Mouse (Mus musculus) neural tube, embryonic 14.5 days (tissue): ENCODE measurements at regions not wholly inside any gene's neighbourhood (a gene's known extent, or its start where the extent isn't known, plus 50 kb on each side); places are given as distances from the start of the nearest gene placed in this dataset.
A peak's percentile ranks its signal among the peaks of the same experiment; 100 is the strongest.

Experiments used
- ATAC-seq: fragments of 200-750 bp; cut with Nextera tagmentation; 2 replicates; pipeline ENCODE4 v1.8.0; 2017; ENCODE audit warnings: low read depth, mild to moderate bottlenecking, moderate TSS enrichment, moderate library complexity
- H3K27ac ChIP-seq: fragments of 300-500 bp; sonication (generic); 2 replicates; pipeline ENCODE4 v1.5.1; 2014; ENCODE audit warnings: low read depth, mild to moderate bottlenecking, control low read depth, low read length, moderate library complexity, mixed read lengths
- H3K27me3 ChIP-seq: fragments of 300-500 bp; sonication (generic); 2 replicates; pipeline ENCODE4 v1.6.1; 2014; ENCODE audit warnings: low read length; ENCODE audit not compliant: control insufficient read depth, insufficient read depth
- H3K36me3 ChIP-seq: fragments of 300-500 bp; sonication (generic); 2 replicates; pipeline ENCODE4 v1.6.1; 2014; ENCODE audit warnings: low read length, mixed read lengths; ENCODE audit not compliant: control insufficient read depth, insufficient read depth
- H3K4me1 ChIP-seq: fragments of 300-500 bp; sonication (generic); 2 replicates; pipeline ENCODE4 v1.6.1; 2014; ENCODE audit warnings: low read length; ENCODE audit not compliant: control insufficient read depth, insufficient read depth
- H3K4me2 ChIP-seq: fragments of 300-500 bp; sonication (generic); 2 replicates; pipeline ENCODE4 v1.6.1; 2014; ENCODE audit warnings: mild to moderate bottlenecking, low read depth, low read length, control low read depth
- H3K4me3 ChIP-seq: fragments of 300-500 bp; sonication (generic); 2 replicates; pipeline ENCODE4 v1.5.1; 2014; ENCODE audit warnings: low read depth, low read length, control low read depth, mixed read lengths
- H3K9ac ChIP-seq: fragments of 300-500 bp; sonication (generic); replicated peaks from 2 replicates; pipeline ENCODE4 v1.6.1; 2014; ENCODE audit warnings: low read depth, mild to moderate bottlenecking, control low read depth, low read length, mixed read lengths
- H3K9me3 ChIP-seq: fragments of 300-500 bp; sonication (generic); 2 replicates; pipeline ENCODE4 v1.6.1; 2016; ENCODE audit warnings: low read length; ENCODE audit not compliant: control insufficient read depth
- WGBS: fragments of 180-500 bp; shearing (Covaris S2); extraction: QIAGEN DNeasy Blood & Tissue Kit; methylation state at CpG from one replicate; pipeline ENCODE4 v1.1.7; 2014; 5-methylcytosine and 5-hydroxymethylcytosine counted together

DNA sequence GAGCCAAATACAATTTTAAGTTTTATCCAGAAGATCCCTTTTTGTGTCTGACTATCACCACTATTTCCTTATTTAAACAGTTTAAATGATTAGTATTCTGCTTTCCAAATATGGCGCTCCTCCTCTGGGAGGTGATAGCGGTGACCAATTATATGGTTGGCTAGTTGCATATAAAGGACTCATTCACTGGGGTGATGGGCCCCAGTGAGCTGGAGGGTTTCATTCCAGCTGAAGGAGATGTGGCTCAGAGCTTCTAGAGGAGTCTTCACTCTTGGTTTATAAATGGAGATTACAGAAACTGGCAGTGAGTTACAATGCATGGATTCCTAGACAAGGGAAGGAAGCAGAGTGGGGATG, 50.7 kb upstream of the Gm7361 start:
- Histone ChIP-seq H3K27ac (no peak overlapping the region), H3K27me3 (no peaks in the 10 kb centered on the region), H3K4me2 (no peak overlapping the region), H3K36me3 (no peaks in the 10 kb centered on the region), H3K4me1 (no peaks in the 10 kb centered on the region), H3K9me3 (no peaks in the 10 kb centered on the region), H3K4me3 (no peak overlapping the region), H3K9ac (no peak overlapping the region)
- no peak for ATAC-seq
- 18% methylated on average over 2 of the region's 2 CpGs for WGBS

DNA sequence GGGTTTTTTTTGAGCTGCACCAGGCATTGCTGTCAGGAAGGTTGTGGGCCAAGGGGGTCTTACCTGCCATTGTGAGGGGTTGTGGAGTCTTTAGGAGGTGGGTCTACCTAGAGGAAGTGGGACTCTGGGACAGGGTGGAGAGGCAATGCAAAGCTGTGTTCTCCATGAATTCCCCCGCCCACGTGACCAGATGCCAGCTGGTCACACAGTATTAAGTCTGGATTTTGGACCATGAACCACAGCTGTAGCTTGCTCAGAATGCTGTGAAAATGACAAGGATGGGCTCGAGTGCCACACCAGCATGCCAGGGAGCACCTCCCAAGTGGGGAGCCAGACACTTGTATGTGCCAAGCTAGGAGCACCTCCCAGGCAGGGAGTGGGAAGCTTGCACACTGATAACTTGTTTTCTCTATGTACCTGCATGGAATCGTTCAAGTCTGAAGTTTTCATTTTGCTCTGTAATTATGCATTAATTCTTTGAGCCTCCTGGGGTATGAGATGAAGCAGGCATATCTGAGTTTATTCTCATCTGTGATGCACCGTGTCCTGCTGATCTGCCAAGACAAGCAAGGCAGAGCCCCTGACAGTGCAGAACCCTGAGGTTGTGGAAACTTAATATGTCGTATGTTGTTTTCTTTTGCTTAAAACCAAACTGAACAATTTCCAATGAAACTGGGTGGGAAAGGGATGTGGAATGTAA, 51.3 kb upstream of the Gm7361 start:
- WGBS, result 69% methylated on average over 6 of the region's 6 CpGs
- Histone ChIP-seq H3K36me3 (no peaks in the 10 kb centered on the region), H3K4me1 (no peaks in the 10 kb centered on the region), H3K9ac (no peak overlapping the region), H3K9me3 (no peaks in the 10 kb centered on the region), H3K4me3 (no peak overlapping the region), H3K27me3 (no peaks in the 10 kb centered on the region), H3K4me2 (no peak overlapping the region), H3K27ac (no peak overlapping the region)
- ATAC-seq, result peak; percentile 49; the same call in 1 of the 2 replicates

GRCm38 (mm10) chr5:26202471-26202870, 55.0 kb upstream of the Gm7361 start:
- Histone ChIP-seq H3K4me3 (no peak overlapping the region), H3K9me3 (no peaks in the 10 kb centered on the region), H3K4me1 (no peaks in the 10 kb centered on the region), H3K27me3 (no peaks in the 10 kb centered on the region), H3K36me3 (no peaks in the 10 kb centered on the region), H3K27ac (no peak overlapping the region), H3K4me2 (no peak overlapping the region), H3K9ac (no peak overlapping the region)
- WGBS, result 77% methylated on average over 6 of the region's 6 CpGs
- peak; percentile 53; the same call in 1 of the 2 replicates for ATAC-seq

DNA sequence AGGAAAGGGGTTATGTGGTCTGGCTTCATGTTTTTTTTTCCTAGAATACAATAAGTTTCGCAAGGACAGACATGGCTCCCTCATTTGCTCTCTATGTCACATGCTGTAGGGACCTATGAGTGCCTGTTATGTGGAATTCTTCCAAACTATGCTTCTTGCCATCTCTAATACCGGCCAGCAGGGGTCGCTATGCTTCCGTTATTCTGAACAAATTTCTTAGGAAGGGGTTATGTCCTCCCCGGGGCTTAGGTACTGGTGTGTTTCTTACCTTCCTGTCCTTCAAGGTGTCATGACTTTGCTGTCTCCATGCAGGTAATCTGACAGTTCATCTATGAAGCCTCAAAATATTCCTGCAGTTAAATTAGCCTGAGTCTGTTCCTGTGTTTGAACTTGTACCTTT, 68.1 kb upstream of the Gm7361 start:
- no peak for ATAC-seq
- no peak overlapping the region for H3K9ac ChIP-seq
- no peaks in the 10 kb centered on the region for H3K36me3 ChIP-seq
- 14% methylated on average over 5 of the region's 5 CpGs for WGBS
- H3K9me3 ChIP-seq, result no peaks in the 10 kb centered on the region
- no peak overlapping the region for H3K4me3 ChIP-seq
- no peaks in the 10 kb centered on the region for H3K27me3 ChIP-seq
- H3K27ac ChIP-seq, result no peak overlapping the region
- no peaks in the 10 kb centered on the region for H3K4me1 ChIP-seq
- no peak overlapping the region for H3K4me2 ChIP-seq

GRCm38 (mm10) chr5:26187212-26187611, 66.0 kb upstream of the Gm10220 start:
- no peak for ATAC-seq
- WGBS, result 81% methylated on average over 8 of the region's 8 CpGs
- Histone ChIP-seq H3K4me2 (no peak overlapping the region), H3K27me3 (no peaks in the 10 kb centered on the region), H3K4me1 (no peaks in the 10 kb centered on the region), H3K9me3 (no peaks in the 10 kb centered on the region), H3K4me3 (no peak overlapping the region), H3K36me3 (no peaks in the 10 kb centered on the region), H3K9ac (no peak overlapping the region), H3K27ac (no peak overlapping the region)

- H3K27ac ChIP-seq, result no peak overlapping the region
- H3K9ac ChIP-seq, result no peak overlapping the region
- no peaks in the 10 kb centered on the region for H3K36me3 ChIP-seq
- H3K4me1 ChIP-seq, result no peaks in the 10 kb centered on the region
- no peak overlapping the region for H3K4me3 ChIP-seq
- ATAC-seq, result peak; percentile 52; the same call in 1 of the 2 replicates
- H3K9me3 ChIP-seq, result no peaks in the 10 kb centered on the region
- H3K4me2 ChIP-seq, result no peak overlapping the region
- H3K27me3 ChIP-seq, result no peaks in the 10 kb centered on the region
- 6% methylated on average over 5 of the region's 5 CpGs for WGBS
Measured at GRCm38 (mm10) chr5:26185417-26185816, 64.2 kb upstream of the Gm10220 start.

DNA sequence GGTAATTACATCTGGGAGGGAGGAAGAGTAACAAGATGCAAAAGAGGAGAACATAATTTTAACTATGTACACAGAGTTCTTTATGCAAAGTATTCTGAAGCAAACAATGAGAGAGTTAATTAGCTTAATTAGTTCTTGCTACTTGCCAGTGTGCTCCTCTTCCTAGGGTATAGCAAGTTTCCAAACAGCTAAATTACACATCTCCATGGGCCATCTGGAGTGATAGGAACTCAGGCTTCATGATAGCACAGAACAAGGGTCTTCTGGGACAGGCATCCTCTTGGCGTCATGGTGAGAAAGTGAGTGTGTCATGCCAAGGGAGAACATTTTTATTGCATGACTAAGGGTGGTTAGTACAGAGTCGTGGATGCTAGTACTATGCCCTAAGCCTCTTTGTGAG, 54.8 kb upstream of the Gm10220 start:
- H3K36me3 ChIP-seq, result no peaks in the 10 kb centered on the region
- WGBS, result 74% methylated on average over 2 of the region's 2 CpGs
- H3K27ac ChIP-seq, result no peak overlapping the region
- no peaks in the 10 kb centered on the region for H3K27me3 ChIP-seq
- H3K9me3 ChIP-seq, result no peaks in the 10 kb centered on the region
- H3K4me2 ChIP-seq, result no peak overlapping the region
- no peak overlapping the region for H3K4me3 ChIP-seq
- no peak for ATAC-seq
- H3K4me1 ChIP-seq, result no peaks in the 10 kb centered on the region
- H3K9ac ChIP-seq, result no peak overlapping the region

DNA sequence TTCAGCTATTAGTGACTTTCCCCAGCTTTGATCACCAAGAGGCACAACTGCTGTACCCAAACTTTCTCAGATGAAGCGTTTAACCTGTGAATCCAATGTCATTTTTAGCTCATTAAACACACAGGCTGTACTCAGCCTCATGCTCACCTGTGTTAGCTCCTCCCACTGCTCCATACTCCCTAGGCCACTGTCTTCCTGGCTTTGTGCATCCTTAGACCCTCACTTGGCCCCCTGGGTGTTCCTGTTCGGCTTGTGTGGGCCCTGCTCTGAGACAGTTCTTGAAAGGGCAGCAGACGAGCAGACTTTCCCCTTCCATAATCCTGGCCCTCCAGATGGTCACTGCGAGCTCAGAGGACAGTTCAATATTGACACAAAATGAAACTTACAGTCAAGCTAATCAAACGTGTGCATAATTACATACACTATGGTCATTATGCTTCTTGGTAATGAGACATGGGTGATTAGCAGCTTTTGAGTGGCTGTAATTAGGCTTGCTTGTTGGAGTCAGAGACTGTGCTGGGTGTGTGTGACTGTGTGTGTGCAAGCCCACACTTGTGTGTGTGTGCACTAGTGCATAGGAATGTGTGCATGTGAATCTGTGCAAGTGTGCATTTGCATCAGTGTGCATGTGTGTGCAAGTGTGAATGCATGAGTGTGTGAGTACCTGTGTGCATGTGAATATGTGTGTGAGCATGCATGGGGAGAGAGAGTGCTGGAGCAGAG, 50.6 kb upstream of the Gm10220 start:
- Histone ChIP-seq H3K27me3 (no peaks in the 10 kb centered on the region), H3K4me1 (no peaks in the 10 kb centered on the region), H3K9ac (no peak overlapping the region), H3K27ac (no peak overlapping the region), H3K4me2 (no peak overlapping the region), H3K9me3 (no peaks in the 10 kb centered on the region), H3K4me3 (no peak overlapping the region), H3K36me3 (no peaks in the 10 kb centered on the region)
- WGBS, result 57% methylated on average over 5 of the region's 5 CpGs
- peak; percentile 58; the same call in 1 of the 2 replicates for ATAC-seq

DNA sequence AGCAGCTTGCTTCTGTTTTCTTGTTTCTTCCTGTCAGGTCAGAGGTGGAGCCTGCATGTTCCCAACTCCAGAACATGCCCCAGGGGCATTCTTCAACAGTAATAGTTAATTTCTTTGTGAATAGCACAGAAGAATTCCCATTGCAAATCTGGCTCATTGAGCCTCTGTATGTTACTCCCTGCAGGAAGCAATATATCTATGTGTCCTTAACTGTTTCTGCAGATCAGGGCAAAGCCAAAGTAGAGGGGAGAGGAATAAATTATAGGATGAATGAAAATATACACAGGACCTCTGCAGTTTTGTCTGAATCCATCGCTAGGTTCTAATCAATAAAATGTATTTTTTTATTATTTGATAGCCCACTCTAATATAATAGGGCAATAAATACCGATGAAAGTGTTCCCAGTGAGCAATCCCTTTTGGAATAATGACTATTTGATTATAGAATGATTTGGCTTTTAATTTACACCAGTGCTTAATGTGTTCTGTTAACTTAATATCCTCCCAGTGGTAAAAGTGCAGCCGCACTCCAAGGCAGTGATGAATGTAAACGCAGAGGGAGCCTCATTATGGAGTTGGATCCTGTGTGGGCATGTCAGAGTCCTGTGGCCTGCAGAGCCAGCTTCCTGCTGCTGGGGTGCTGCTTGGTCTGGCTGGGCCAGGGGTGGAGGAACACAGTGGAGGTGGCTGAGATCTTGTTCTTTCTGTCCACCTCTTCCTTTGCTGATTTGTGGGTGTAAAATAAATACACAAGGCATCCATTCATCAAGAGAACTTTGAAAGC, 49.7 kb upstream of the Gm10220 start:
- H3K9ac ChIP-seq, result no peak overlapping the region
- H3K27ac ChIP-seq, result no peak overlapping the region
- H3K4me3 ChIP-seq, result no peak overlapping the region
- no peaks in the 10 kb centered on the region for H3K4me1 ChIP-seq
- 41% methylated on average over 4 of the region's 4 CpGs for WGBS
- peak; percentile 58; the same call in 1 of the 2 replicates for ATAC-seq
- no peaks in the 10 kb centered on the region for H3K27me3 ChIP-seq
- no peaks in the 10 kb centered on the region for H3K36me3 ChIP-seq
- H3K9me3 ChIP-seq, result no peaks in the 10 kb centered on the region
- H3K4me2 ChIP-seq, result no peak overlapping the region
